Mouse (Mus musculus): ENCODE results near the gene Mrps34. TPM values are rescaled to one million over a fixed set of nuclear protein-coding genes. Genes with fewer than 3 reads are reported as not detected.

Mrps34 gene
- total RNA-seq, 2 experiments from 2014 or later = 75.8 to 95.7 TPM

- H3K4me3 ChIP-seq = peak overlapping the region; percentile 80
- peak; percentile 54 for DNase-seq
- intact Hi-C loops (cut with DNase I) = no loop called here
- no peak for TF ChIP-seq CTCF (IDR thresholded peaks at IDR 0.05)
- peak overlapping the region; percentile 96 for H3K27ac ChIP-seq
These were observed 790 bp downstream of the Mrps34 start for GRCm38 (mm10) chr17:24895571-24896240.

- Histone ChIP-seq H3K27ac (peak within 1 kb of the TSS; percentile 96), H3K4me3 (peak within 1 kb of the TSS; percentile 80)
- peak; percentile 86 for DNase-seq
- intact Hi-C loops (cut with DNase I) = no loop called here
- no peak for TF ChIP-seq CTCF (IDR thresholded peaks at IDR 0.05)
These were observed 1.5 kb downstream of the Mrps34 start, which contains the start of gene Nme3 for GRCm38 (mm10) chr17:24896241-24896992. TSS of gene Nme3 (plus strand) at chr17:24896500.

- no peak for TF ChIP-seq CTCF (IDR thresholded peaks at IDR 0.05)
- intact Hi-C loops (cut with DNase I) = no loop called here
These were observed 2.0 kb downstream of the Mrps34 start for GRCm38 (mm10) chr17:24896993-24897269.

DNA sequence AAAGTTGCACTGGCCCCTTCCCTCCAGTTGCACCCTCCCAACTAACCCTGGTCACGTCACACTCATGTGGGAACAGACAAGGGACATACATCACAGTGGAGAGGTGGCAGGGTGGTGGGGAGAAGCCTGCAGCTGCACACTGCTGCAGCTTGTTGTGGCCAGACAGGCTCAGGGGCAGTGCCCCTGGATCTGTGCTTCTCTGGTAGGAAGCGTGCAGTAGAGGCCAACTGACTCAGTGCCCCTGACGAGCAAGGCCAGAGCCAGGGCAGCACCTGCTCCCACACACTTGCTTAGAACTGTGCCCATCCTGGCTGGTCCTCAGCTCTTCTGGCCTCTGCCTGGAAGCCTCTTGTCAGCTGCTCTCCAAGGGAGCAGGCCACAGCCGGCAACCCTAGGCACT, 2.7 kb downstream of the Mrps34 start:
- H3K4me3 ChIP-seq = peak overlapping the region; percentile 80
- TF ChIP-seq CTCF (IDR thresholded peaks at IDR 0.05) = no peak
- intact Hi-C loops (cut with DNase I) = no loop called here

More at GRCm38 (mm10) chr17:24896993-24897269, 2.0 kb downstream of the Mrps34 start:
- Histone ChIP-seq H3K27ac (peak overlapping the region; percentile 96), H3K4me3 (peak overlapping the region; percentile 80)
- DNase-seq = no peak

DNA sequence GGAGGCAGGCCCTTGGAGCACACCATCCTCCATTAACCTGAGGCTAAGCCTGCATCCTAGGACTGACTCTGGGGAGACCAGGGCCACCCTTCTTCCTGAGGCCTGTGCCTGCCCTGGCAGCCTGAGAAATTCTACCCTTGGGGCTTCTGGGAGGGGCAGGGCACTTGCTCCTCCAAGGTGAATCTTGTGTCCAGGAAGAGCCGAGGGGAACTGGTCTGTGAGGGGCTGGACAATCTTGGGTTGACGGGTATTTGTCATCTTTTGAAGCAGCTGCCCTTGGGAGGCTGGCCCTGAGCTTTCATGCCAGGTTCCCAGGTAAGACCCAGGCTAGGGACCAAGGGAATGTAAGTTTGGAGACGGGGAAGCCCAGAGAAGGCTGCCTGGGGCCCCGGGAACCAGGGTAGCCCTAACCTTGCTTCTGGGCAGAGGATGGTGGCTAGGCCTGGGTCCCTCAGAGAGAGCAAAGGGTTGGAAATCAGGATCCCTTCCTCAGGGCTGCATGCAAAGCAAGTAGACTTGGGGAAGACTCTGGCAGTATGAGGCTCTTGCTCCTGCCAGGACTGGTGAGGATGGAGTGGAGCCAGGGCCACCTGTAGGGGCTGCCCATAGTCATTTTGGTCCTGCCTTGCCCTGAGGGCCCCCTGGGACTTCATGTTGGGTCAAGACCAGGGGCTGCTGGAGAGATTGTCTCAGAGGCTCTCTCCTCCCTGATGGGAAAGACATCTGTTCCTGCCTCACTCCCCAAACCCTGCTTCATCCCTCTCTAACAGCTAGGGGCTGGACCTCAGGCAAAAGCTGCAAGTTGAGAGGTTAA, 3.3 kb downstream of the Mrps34 start:
- TF ChIP-seq CTCF (IDR thresholded peaks at IDR 0.05) = no peak
- peak; percentile 26 for DNase-seq
- no peak overlapping the region for H3K27ac ChIP-seq
- intact Hi-C loops (cut with DNase I) = no loop called here
- H3K4me3 ChIP-seq = no peak overlapping the region

More for the DNA sequence above, 2.7 kb downstream of the Mrps34 start:
- no peak for DNase-seq
- no peak overlapping the region for H3K27ac ChIP-seq

GRCm38 (mm10) chr17:24899153-24899552, 4.2 kb downstream of the Mrps34 start:
- intact Hi-C loops (cut with DNase I) = no loop called here
- H3K27ac ChIP-seq = no peak overlapping the region

DNA sequence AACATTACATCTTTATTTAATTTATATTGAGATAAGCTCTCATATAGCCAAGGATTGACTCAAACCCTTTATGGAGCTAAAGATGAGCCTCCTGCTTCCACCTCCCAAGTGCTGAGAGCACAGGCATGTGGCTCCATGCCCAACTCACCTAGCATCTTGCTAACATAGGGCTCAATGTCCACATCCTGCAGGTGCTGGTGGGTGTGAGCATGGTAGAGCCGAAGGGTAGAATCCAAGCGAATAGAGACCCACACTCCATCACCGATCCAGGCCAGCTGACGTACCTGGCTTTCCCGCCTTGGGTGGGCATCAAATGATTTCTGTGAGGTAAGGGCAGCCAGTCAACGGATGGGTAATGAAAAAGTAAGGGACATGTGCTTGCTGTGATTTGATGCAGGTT, 5.1 kb downstream of the Mrps34 start:
- no peak for TF ChIP-seq CTCF (IDR thresholded peaks at IDR 0.05)
- no peak overlapping the region for H3K4me3 ChIP-seq
- peak; percentile 14 for DNase-seq
- H3K27ac ChIP-seq = no peak overlapping the region
- intact Hi-C loops (cut with DNase I) = no loop called here

More at GRCm38 (mm10) chr17:24899153-24899552, 4.2 kb downstream of the Mrps34 start:
- TF ChIP-seq CTCF (IDR thresholded peaks at IDR 0.05) = no peak
- DNase-seq = peak; percentile 26
- H3K4me3 ChIP-seq = no peak overlapping the region

DNA sequence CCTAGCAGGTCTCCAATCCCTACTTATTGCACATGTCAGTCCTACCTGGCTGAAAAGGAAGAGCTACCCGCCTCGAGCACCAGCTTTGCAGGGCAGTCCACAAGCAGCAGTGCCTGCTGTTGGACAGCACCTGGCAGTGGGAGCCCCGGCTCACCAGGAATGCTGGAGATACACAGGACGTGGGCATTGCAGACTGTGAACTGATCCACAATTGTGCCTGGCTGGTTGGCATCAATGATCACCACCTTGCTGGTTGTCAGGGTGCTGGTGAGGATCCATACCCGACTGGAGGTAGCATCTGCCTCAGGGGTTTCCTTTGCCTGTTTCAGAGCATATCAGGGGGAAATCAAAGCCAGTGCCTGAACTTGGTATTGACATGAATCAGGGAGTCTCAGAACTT, 7.2 kb downstream of the Mrps34 start:
- Histone ChIP-seq H3K27ac (no peak overlapping the region), H3K4me3 (no peak overlapping the region)
- intact Hi-C loops (cut with DNase I) = no loop called here
- TF ChIP-seq CTCF (IDR thresholded peaks at IDR 0.05) = no peak
- peak; percentile 14 for DNase-seq

- intact Hi-C loops (cut with DNase I) = no loop called here
- H3K27ac ChIP-seq = no peak overlapping the region
- peak; percentile 41 for DNase-seq
- peak; percentile 59 for TF ChIP-seq CTCF (IDR thresholded peaks at IDR 0.05)
- no peak overlapping the region for H3K4me3 ChIP-seq
These were observed 8.0 kb downstream of the Mrps34 start for GRCm38 (mm10) chr17:24902671-24903474.

DNA sequence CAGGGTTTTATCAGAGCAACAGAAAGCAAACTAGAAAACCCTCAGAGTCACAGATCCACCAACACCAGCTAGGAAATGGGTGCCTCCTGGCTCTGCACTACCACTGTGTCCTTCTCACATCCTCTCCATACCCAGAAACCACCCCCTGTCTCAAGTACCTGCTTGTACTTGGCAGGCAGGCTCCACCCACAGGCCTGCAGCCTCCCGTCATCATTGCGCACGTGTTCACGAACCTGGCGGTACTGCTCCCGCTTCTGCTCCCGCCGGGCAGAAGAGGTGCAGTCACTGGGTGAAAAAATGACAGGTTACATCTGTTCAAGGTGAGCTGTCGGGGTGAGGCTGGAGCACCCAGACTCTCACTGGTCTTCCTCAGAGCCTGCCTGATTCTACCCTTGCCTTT, 8.9 kb downstream of the Mrps34 start:
- H3K27ac ChIP-seq = no peak overlapping the region
- DNase-seq = peak; percentile 9
- TF ChIP-seq CTCF (IDR thresholded peaks at IDR 0.05) = no peak
- intact Hi-C loops (cut with DNase I) = no loop called here
- no peak overlapping the region for H3K4me3 ChIP-seq

GRCm38 (mm10) chr17:24907591-24907990, 12.7 kb downstream of the Mrps34 start:
- intact Hi-C loops (cut with DNase I) = no loop called here
- no peak overlapping the region for H3K27ac ChIP-seq

GRCm38 (mm10) chr17:24913984-24914383, 19.1 kb downstream of the Mrps34 start:
- intact Hi-C loops (cut with DNase I) = no loop called here
- no peak for DNase-seq
- H3K4me3 ChIP-seq = no peak overlapping the region
- H3K27ac ChIP-seq = no peak overlapping the region
- no peak for TF ChIP-seq CTCF (IDR thresholded peaks at IDR 0.05)

More at GRCm38 (mm10) chr17:24907591-24907990, 12.7 kb downstream of the Mrps34 start:
- no peak for TF ChIP-seq CTCF (IDR thresholded peaks at IDR 0.05)
- H3K4me3 ChIP-seq = no peak overlapping the region
- DNase-seq = no peak

All from gastrocnemius, adult 2 months (tissue).